Mouse (Mus musculus) adrenal gland, postnatal 25 days (tissue): ENCODE results near the gene Rnf183. TPM values are rescaled to one million over a fixed set of nuclear protein-coding genes. Genes with fewer than 3 reads are reported as not detected.
"Not testable (repeated sequence)": the region's sequence is repeated elsewhere in the genome, so short reads cannot be mapped to it uniquely, and the experiment has no call there.

ENCODE experiments used
- DNase-seq: peaks from one replicate; pipeline ENCODE4 v3.0.0; 2021; ENCODE audit warnings: mixed read lengths
- long read RNA-seq: library from polyadenylated mRNA; stranded (forward); transcript quantifications from one replicate; pipeline ENCODE4 v2.0.0, GENCODE M21; 2021
- total RNA-seq: library from RNA; stranded (reverse); gene quantifications from 2 replicates; pipeline ENCODE4 v1.2.3, GENCODE M21; 2021

Gene Rnf183
- not detected in 2 replicates for total RNA-seq
- long read RNA-seq: 0 reads

GRCm38 (mm10) chr4:62435081-62435480 lies at the start of gene Rnf183:
Gene Rnf183, minus strand, starts transcription at chr4:62435252.
- no peak for DNase-seq

GRCm38 (mm10) chr4:62480709-62481605 lies 45.9 kb upstream of the Rnf183 start:
- DNase-seq: no peak

GRCm38 (mm10) chr4:62479937-62480708 lies 45.1 kb upstream of the Rnf183 start, which contains the start of gene Bspry:
Gene Bspry, plus strand, starts transcription at chr4:62480053.
- DNase-seq: peak; percentile 50

- not testable (repeated sequence) for DNase-seq
These were observed 44.5 kb upstream of the Rnf183 start for GRCm38 (mm10) chr4:62479593-62479936.

GRCm38 (mm10) chr4:62477542-62478244 lies 42.6 kb upstream of the Rnf183 start:
- no peak for DNase-seq

- no peak for DNase-seq
These were observed 40.7 kb upstream of the Rnf183 start for GRCm38 (mm10) chr4:62475793-62476192.

GRCm38 (mm10) chr4:62475131-62475530 lies 40.1 kb upstream of the Rnf183 start:
- no peak for DNase-seq

- no peak for DNase-seq
These were observed 37.0 kb upstream of the Rnf183 start for GRCm38 (mm10) chr4:62472071-62472470.

GRCm38 (mm10) chr4:62470598-62471051 lies 35.6 kb upstream of the Rnf183 start, which contains the start of gene Wdr31:
Gene Wdr31, minus strand, starts transcription at chr4:62470896.
- DNase-seq: peak; percentile 81

GRCm38 (mm10) chr4:62468158-62468557 lies 33.1 kb upstream of the Rnf183 start:
- DNase-seq: no peak

- no peak for DNase-seq
These were observed 28.1 kb upstream of the Rnf183 start for GRCm38 (mm10) chr4:62463124-62463523.

GRCm38 (mm10) chr4:62460348-62460747 lies 25.3 kb upstream of the Rnf183 start:
- DNase-seq: no peak

GRCm38 (mm10) chr4:62459081-62459480 lies 24.0 kb upstream of the Rnf183 start:
- no peak for DNase-seq

- no peak for DNase-seq
These were observed 19.9 kb upstream of the Rnf183 start for GRCm38 (mm10) chr4:62454995-62455394.

GRCm38 (mm10) chr4:62440986-62441385 lies 5.9 kb upstream of the Rnf183 start:
- no peak for DNase-seq

GRCm38 (mm10) chr4:62440544-62440943 lies 5.5 kb upstream of the Rnf183 start:
- no peak for DNase-seq

GRCm38 (mm10) chr4:62439793-62440192 lies 4.7 kb upstream of the Rnf183 start:
- no peak for DNase-seq

- DNase-seq: no peak
These were observed 2.8 kb upstream of the Rnf183 start for GRCm38 (mm10) chr4:62437871-62438270.

GRCm38 (mm10) chr4:62437256-62437778 lies 2.3 kb upstream of the Rnf183 start:
- DNase-seq: no peak

- no peak for DNase-seq
These were observed 847 bp downstream of the Rnf183 start for GRCm38 (mm10) chr4:62433939-62434870.

GRCm38 (mm10) chr4:62431522-62431921 lies 3.5 kb downstream of the Rnf183 start:
- no peak for DNase-seq
